Mouse (Mus musculus) MEL (cell line): ENCODE results near the gene Zfp110. TPM values are rescaled to one million over a fixed set of nuclear protein-coding genes. Genes with fewer than 3 reads are reported as not detected.

Experiments
- DNase-seq: peaks from one replicate; pipeline ENCODE4 v3.0.0; 2011; ENCODE audit warnings: low read depth, low spot score
- H3K27ac ChIP-seq: 2 replicates; pipeline ENCODE4 v1.5.1; 2012; ENCODE audit warnings: low read depth, mild to moderate bottlenecking, control low read depth, low read length, moderate library complexity; ENCODE audit not compliant: control insufficient read depth
- H3K27me3 ChIP-seq, 2 experiments: fragments of 150-350 bp in 1 of 2; sonication (generic) in 1 of 2; 2 replicates each; pipeline ENCODE4 v1.6.1; 2012; ENCODE audit warnings: low read length in 2 of 2, mild to moderate bottlenecking in 2 of 2, improper control_type of control experiment in 1 of 2, moderate library complexity in 1 of 2; ENCODE audit not compliant: insufficient read depth in 2 of 2, control insufficient read depth in 1 of 2
- H3K36me3 ChIP-seq, 2 experiments: 2 replicates each; pipeline ENCODE4 v1.6.1; 2012 to 2014; ENCODE audit warnings: low read length in 2 of 2, improper control_type of control experiment in 1 of 2, inconsistent platforms in 1 of 2, mild to moderate bottlenecking in 1 of 2; ENCODE audit not compliant: insufficient read depth in 2 of 2, control insufficient read depth in 1 of 2
- H3K4me1 ChIP-seq, 2 experiments: fragments of 150-350 bp in 1 of 2; sonication (generic) in 1 of 2; 2 replicates each; pipeline ENCODE4 v1.6.1; 2012; ENCODE audit warnings: low read length in 2 of 2, improper control_type of control experiment in 1 of 2, mild to moderate bottlenecking in 1 of 2; ENCODE audit not compliant: insufficient read depth in 2 of 2, control insufficient read depth in 1 of 2
- H3K4me3 ChIP-seq, 2 experiments: fragments of 150-350 bp in 1 of 2; sonication (generic) in 1 of 2; 2 replicates each; pipeline ENCODE4 v1.5.1; 2012; ENCODE audit warnings: low read depth in 2 of 2, low read length in 2 of 2, mild to moderate bottlenecking in 2 of 2, moderate library complexity in 2 of 2, control low read depth in 1 of 2, improper control_type of control experiment in 1 of 2; ENCODE audit not compliant: control insufficient read depth in 1 of 2, insufficient read depth in 1 of 2
- H3K79me2 ChIP-seq: 2 replicates; pipeline ENCODE4 v1.6.1; 2012; ENCODE audit warnings: mild to moderate bottlenecking, low read length, moderate library complexity; ENCODE audit not compliant: control insufficient read depth, poor library complexity, insufficient read depth
- H3K9ac ChIP-seq: 2 replicates; pipeline ENCODE4 v1.6.1; 2012; ENCODE audit warnings: low read depth, mild to moderate bottlenecking, control low read depth, low read length, moderate library complexity; ENCODE audit not compliant: control insufficient read depth, poor library complexity, severe bottlenecking
- H3K9me3 ChIP-seq: fragments of 150-350 bp; sonication (generic); replicated peaks from 2 replicates; pipeline ENCODE4 v1.6.1; 2012; ENCODE audit warnings: mild to moderate bottlenecking, low read length, improper control_type of control experiment, moderate library complexity; ENCODE audit not compliant: insufficient read depth
- BHLHE40 ChIP-seq: IDR thresholded peaks from 2 replicates; pipeline ENCODE4 v1.6.1; 2012; ENCODE audit warnings: low read depth, mild to moderate bottlenecking, inconsistent platforms, low read length, improper control_type of control experiment, borderline replicate concordance
- CHD1 ChIP-seq: IDR thresholded peaks from 2 replicates; pipeline ENCODE4 v1.6.1; 2012; ENCODE audit warnings: low read depth, mild to moderate bottlenecking, inconsistent platforms, low read length, improper control_type of control experiment
- CHD2 ChIP-seq: IDR thresholded peaks from 2 replicates; pipeline ENCODE4 v1.6.1; 2011; ENCODE audit warnings: low read length, improper control_type of control experiment
- ELF1 ChIP-seq: IDR thresholded peaks from 2 replicates; pipeline ENCODE4 v1.6.1; 2014; ENCODE audit warnings: low read depth, mild to moderate bottlenecking, inconsistent platforms, low read length, improper control_type of control experiment, moderate library complexity
- GABPA ChIP-seq: IDR thresholded peaks from 2 replicates; pipeline ENCODE4 v1.6.1; 2012; ENCODE audit warnings: low read depth, mild to moderate bottlenecking, inconsistent platforms, low read length, improper control_type of control experiment, moderate library complexity
- HCFC1 ChIP-seq: IDR thresholded peaks from 2 replicates; pipeline ENCODE4 v1.6.1; 2012; ENCODE audit warnings: low read depth, mild to moderate bottlenecking, inconsistent platforms, low read length, improper control_type of control experiment, moderate library complexity
- JUND ChIP-seq: IDR thresholded peaks from 2 replicates; pipeline ENCODE4 v1.6.1; 2011; ENCODE audit warnings: low read depth, mild to moderate bottlenecking, improper control_type of control experiment, low read length
- MAZ ChIP-seq: IDR thresholded peaks from 2 replicates; pipeline ENCODE4 v1.6.1; 2012; ENCODE audit warnings: low read depth, mild to moderate bottlenecking, inconsistent platforms, low read length, improper control_type of control experiment
- MEF2A ChIP-seq: IDR thresholded peaks from 2 replicates; pipeline ENCODE4 v1.6.1; 2014; ENCODE audit warnings: low read depth, mild to moderate bottlenecking, inconsistent platforms, low read length, improper control_type of control experiment; ENCODE audit not compliant: poor library complexity, insufficient replicate concordance, severe bottlenecking; ENCODE audit errors: extremely low read depth
- MYC ChIP-seq: IDR thresholded peaks from 2 replicates; pipeline ENCODE4 v1.6.1; 2011; ENCODE audit warnings: low read depth, mild to moderate bottlenecking, low read length, improper control_type of control experiment, moderate library complexity
- NELFE ChIP-seq: IDR thresholded peaks from 2 replicates; pipeline ENCODE4 v1.6.1; 2011; ENCODE audit warnings: low read depth, low read length, improper control_type of control experiment
- NRF1 ChIP-seq: IDR thresholded peaks from 2 replicates; pipeline ENCODE4 v1.6.1; 2014; ENCODE audit warnings: low read depth, mild to moderate bottlenecking, inconsistent platforms, low read length, improper control_type of control experiment, moderate library complexity; ENCODE audit not compliant: poor library complexity, insufficient read depth, severe bottlenecking
- POLR2A ChIP-seq, 2 experiments: IDR thresholded peaks; 2 replicates each; pipeline ENCODE4 v1.6.1; 2011 to 2012; ENCODE audit warnings: low read length in 2 of 2, mild to moderate bottlenecking in 2 of 2, control low read depth in 1 of 2, improper control_type of control experiment in 1 of 2, low read depth in 1 of 2, moderate library complexity in 1 of 2; ENCODE audit not compliant: control insufficient read depth in 1 of 2, insufficient read depth in 1 of 2, poor library complexity in 1 of 2
- POLR2AphosphoS5 ChIP-seq: IDR thresholded peaks from 2 replicates; pipeline ENCODE4 v1.6.1; 2012; ENCODE audit warnings: low read depth, borderline replicate concordance, mild to moderate bottlenecking, inconsistent platforms, low read length, moderate library complexity, mixed read lengths
- RAD21 ChIP-seq: IDR thresholded peaks from 2 replicates; pipeline ENCODE4 v1.6.1; 2011; ENCODE audit warnings: mild to moderate bottlenecking, low read depth, low read length, improper control_type of control experiment
- RCOR1 ChIP-seq: IDR thresholded peaks from 2 replicates; pipeline ENCODE4 v1.6.1; 2012; ENCODE audit warnings: low read depth, mild to moderate bottlenecking, inconsistent platforms, low read length, improper control_type of control experiment
- SMC3 ChIP-seq: IDR thresholded peaks from 2 replicates; pipeline ENCODE4 v1.6.1; 2011; ENCODE audit warnings: low read depth, low read length, improper control_type of control experiment
- TAL1 ChIP-seq: IDR thresholded peaks from 2 replicates; pipeline ENCODE4 v1.6.1; 2012; ENCODE audit warnings: mild to moderate bottlenecking, inconsistent platforms, low read length, moderate library complexity, mixed read lengths
- TCF12 ChIP-seq: IDR thresholded peaks from 2 replicates; pipeline ENCODE4 v1.6.1; 2014; ENCODE audit warnings: low read depth, mild to moderate bottlenecking, inconsistent platforms, low read length, improper control_type of control experiment, moderate library complexity
- UBTF ChIP-seq: IDR thresholded peaks from 2 replicates; pipeline ENCODE4 v1.6.1; 2012; ENCODE audit warnings: low read depth, mild to moderate bottlenecking, inconsistent platforms, low read length, improper control_type of control experiment, moderate library complexity, borderline replicate concordance; ENCODE audit not compliant: insufficient read depth
- USF1 ChIP-seq: IDR thresholded peaks from 2 replicates; pipeline ENCODE4 v1.6.1; 2014; ENCODE audit warnings: low read depth, mild to moderate bottlenecking, inconsistent platforms, low read length, improper control_type of control experiment, moderate library complexity
- ZC3H11A ChIP-seq: IDR thresholded peaks from 2 replicates; pipeline ENCODE4 v1.6.1; 2012; ENCODE audit warnings: low read depth, mild to moderate bottlenecking, inconsistent platforms, low read length, improper control_type of control experiment
- ZMIZ1 ChIP-seq: IDR thresholded peaks from 2 replicates; pipeline ENCODE4 v1.6.1; 2012; ENCODE audit warnings: low read depth, mild to moderate bottlenecking, inconsistent platforms, low read length, improper control_type of control experiment, moderate library complexity
- ZNF384 ChIP-seq: IDR thresholded peaks from 2 replicates; pipeline ENCODE4 v1.6.1; 2012; ENCODE audit warnings: low read depth, mild to moderate bottlenecking, inconsistent platforms, low read length, improper control_type of control experiment
- polyA plus RNA-seq, 2 experiments: library from polyadenylated mRNA; stranded (reverse) in 1 of 2; unstranded in 1 of 2; fragments of >175 nt in 1 of 2; fragments of >200 nt in 1 of 2; gene quantifications; 2 replicates each; pipeline versions ENCODE4 v1.2.1 to v1.2.4; 2012; ENCODE audit warnings: low replicate concordance in 2 of 2, low read depth in 1 of 2; ENCODE audit not compliant: insufficient read length in 2 of 2, insufficient read depth in 1 of 2, missing spikeins in 1 of 2
- total RNA-seq: library from RNA; depleted of rRNA; stranded (reverse); fragments of 300-350 nt; gene quantifications from 2 replicates; pipeline ENCODE4 v1.2.3, GENCODE M21; 2012

The Zfp110 gene
- total and polyA plus RNA-seq, 3 experiments = 17.0 to 86.6 (median 28.2) TPM

DNA sequence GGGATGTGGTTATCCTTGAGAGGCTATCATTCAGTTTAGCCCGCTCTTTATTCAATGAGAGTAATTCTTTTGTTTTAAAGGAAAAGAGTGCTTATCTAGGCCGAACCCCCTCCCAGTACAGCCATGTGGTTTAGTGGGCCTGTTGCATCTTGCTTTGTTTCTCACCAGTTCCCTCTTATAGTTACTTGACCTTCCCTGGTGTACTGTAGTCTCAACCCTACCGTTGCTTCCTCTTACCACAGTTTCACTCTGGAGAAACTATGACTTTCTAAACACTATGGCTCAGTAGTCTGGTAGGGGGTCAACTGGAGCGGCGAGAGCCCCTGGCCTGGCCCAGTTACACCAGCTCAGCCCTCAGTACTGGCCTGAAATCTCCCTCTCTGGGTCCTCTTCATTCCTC, 53.0 kb downstream of the Zfp110 start:
- no peak for DNase-seq
- no peaks in the 10 kb centered on the region for H3K27me3 ChIP-seq
- H3K4me1 ChIP-seq = no peaks in the 10 kb centered on the region
- TF ChIP-seq ZNF384 (no peak), MYC (no peak), MAZ (no peak), SMC3 (no peak), CHD1 (no peak), TAL1 (no peak), RAD21 (no peak), USF1 (no peak), GABPA (no peak)
- H3K27ac ChIP-seq = no peak overlapping the region
- H3K4me3 ChIP-seq = no peak overlapping the region
- H3K9ac ChIP-seq = no peak overlapping the region
- H3K36me3 ChIP-seq = no peaks in the 10 kb centered on the region
- no peaks in the 10 kb centered on the region for H3K9me3 ChIP-seq
- no peaks in the 10 kb centered on the region for H3K79me2 ChIP-seq

DNA sequence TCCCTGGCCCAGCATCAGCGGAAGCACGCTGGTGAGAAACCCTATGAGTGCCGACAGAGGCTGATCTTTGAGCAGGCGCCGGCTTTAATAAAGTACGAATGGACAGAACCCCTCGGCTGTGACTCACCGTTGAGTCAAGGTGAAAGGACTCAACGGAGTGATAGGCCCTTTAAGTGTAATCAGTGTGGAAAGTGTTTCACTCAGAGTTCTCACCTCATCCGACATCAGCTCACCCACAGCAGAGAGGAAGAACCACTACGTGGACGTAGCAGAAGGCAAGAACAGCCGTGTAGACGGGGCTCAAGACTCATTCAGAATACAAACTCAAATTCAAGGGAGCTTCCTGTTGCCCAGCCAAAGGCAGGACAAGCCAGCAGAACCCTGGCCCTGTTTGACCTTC, 56.4 kb downstream of the Zfp110 start:
- no peaks in the 10 kb centered on the region for H3K27me3 ChIP-seq
- H3K36me3 ChIP-seq = no peaks in the 10 kb centered on the region
- no peak for DNase-seq
- H3K79me2 ChIP-seq = no peaks in the 10 kb centered on the region
- H3K9me3 ChIP-seq = no peaks in the 10 kb centered on the region
- TF ChIP-seq GABPA (no peak), ELF1 (no peak), TCF12 (no peak), NELFE (no peak)
- H3K4me3 ChIP-seq = no peak overlapping the region
- H3K4me1 ChIP-seq = no peaks in the 10 kb centered on the region
- no peak overlapping the region for H3K27ac ChIP-seq
- no peak overlapping the region for H3K9ac ChIP-seq

DNA sequence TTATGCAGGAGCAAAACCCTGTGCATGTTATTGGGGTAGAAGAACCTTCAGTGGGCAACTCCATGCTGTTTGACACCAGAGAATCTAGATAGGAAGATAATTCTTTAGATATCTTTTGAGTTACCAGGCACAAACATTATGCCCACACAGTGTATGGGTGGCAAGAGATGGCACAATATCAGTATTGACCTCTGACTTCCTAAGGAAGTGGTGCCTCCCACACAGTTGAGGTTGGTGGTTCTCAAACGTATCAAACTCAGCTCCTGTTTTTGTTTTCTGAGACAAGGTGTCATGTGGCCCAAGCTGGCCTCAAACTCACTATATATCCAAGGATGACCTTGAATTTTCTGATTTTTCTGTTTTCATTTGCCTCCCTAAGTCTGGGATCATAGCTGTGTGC, 56.8 kb downstream of the Zfp110 start:
- no peaks in the 10 kb centered on the region for H3K36me3 ChIP-seq
- no peak for DNase-seq
- H3K4me1 ChIP-seq = no peaks in the 10 kb centered on the region
- TF ChIP-seq CHD1 = no peak
- TF ChIP-seq TAL1 = no peak
- TF ChIP-seq POLR2A (IDR thresholded peaks at IDR 0.05; ENCODE audit: control insufficient read depth in 1 of 2, insufficient read depth in 1 of 2, low read depth in 1 of 2, low read length in 2 of 2, poor library complexity in 1 of 2) = no peak
- TF ChIP-seq RAD21 = no peak
- TF ChIP-seq CHD2 = no peak
- TF ChIP-seq HCFC1 = no peak
- TF ChIP-seq SMC3 = no peak
- TF ChIP-seq NRF1 = no peak
- TF ChIP-seq RCOR1 = no peak
- no peak for TF ChIP-seq POLR2AphosphoS5
- no peak for TF ChIP-seq MEF2A
- no peak for TF ChIP-seq UBTF
- no peak for TF ChIP-seq GABPA
- no peak for TF ChIP-seq ZC3H11A
- TF ChIP-seq NELFE = no peak
- TF ChIP-seq ZMIZ1 = no peak
- TF ChIP-seq JUND = no peak
- no peak for TF ChIP-seq MAZ
- TF ChIP-seq BHLHE40 = no peak
- no peaks in the 10 kb centered on the region for H3K27me3 ChIP-seq
- no peaks in the 10 kb centered on the region for H3K79me2 ChIP-seq
- H3K9me3 ChIP-seq = no peaks in the 10 kb centered on the region
- no peak overlapping the region for H3K9ac ChIP-seq
- no peak overlapping the region for H3K27ac ChIP-seq
- no peak overlapping the region for H3K4me3 ChIP-seq
